ENCODE assay signal across 8 mouse cellular contexts in genomic region chr8:123317781-123318466, GRCm38 (mm10). TPM values are rescaled to one million over a fixed set of nuclear protein-coding genes. Genes with fewer than 3 reads are reported as not detected.
DNase-seq lines count a peak whose midpoint lies in the region; ATAC-seq and TF ChIP-seq lines count a peak whose summit lies in the region.

No protein-coding gene starts in this region.

- peak overlapping the region; percentile 83 for H3K4me2 ChIP-seq in liver, embryonic 12.5 days
- H3K4me2 ChIP-seq in stomach, postnatal 0 days (replicated peaks; ENCODE audit: low read depth): peak overlapping the region; percentile 92

- TF ChIP-seq EP300 in stomach, postnatal 0 days (optimal IDR thresholded peaks at IDR 0.05): no peak

- WGBS in liver, embryonic 12.5 days (ENCODE audit: insufficient replicate concordance): 3% methylated on average over 21 of the region's 21 CpGs
- WGBS in stomach, postnatal 0 days: 4% methylated on average over 21 of the region's 21 CpGs

- peak overlapping the region; percentile 84 for H3K9ac ChIP-seq in liver, embryonic 12.5 days
- peak overlapping the region; percentile 60 for H3K9ac ChIP-seq in stomach, postnatal 0 days (ENCODE audit: low read length)

- peak; percentile 28 for DNase-seq in embryo, embryonic 9.5 days (ENCODE audit: extremely low spot score)
- DNase-seq in embryo, embryonic 11 days: no peak
- DNase-seq in urinary bladder, postnatal 14 days (ENCODE audit: low spot score): peak; percentile 16
- DNase-seq in urinary bladder, postnatal 4 days (ENCODE audit: low spot score in 2 of 2): no peak
- no peak for DNase-seq in stomach, postnatal 0 days (ENCODE audit: low spot score)
- no peak for DNase-seq in testis, postnatal 10 days (ENCODE audit: low spot score)
- DNase-seq in urinary bladder, postnatal 36 days (ENCODE audit: low spot score in 2 of 2): no peak

- H3K9me3 ChIP-seq in liver, embryonic 12.5 days (replicated peaks): no peaks in the 10 kb centered on the region
- no peaks in the 10 kb centered on the region for H3K9me3 ChIP-seq in stomach, postnatal 0 days (ENCODE audit: control insufficient read depth, low read length)

- no peak for TF ChIP-seq CTCF in stomach, postnatal 0 days (IDR thresholded peaks at IDR 0.05; ENCODE audit: low read depth)

- H3K4me3 ChIP-seq in liver, embryonic 12.5 days: peak overlapping the region; percentile 78
- H3K4me3 ChIP-seq in stomach, postnatal 0 days (ENCODE audit: low read depth, low read length): peak overlapping the region; percentile 55

- H3K4me1 ChIP-seq in liver, embryonic 12.5 days: peaks cover 24% of the 10 kb centered on the region
- H3K4me1 ChIP-seq in stomach, postnatal 0 days (replicated peaks; ENCODE audit: control insufficient read depth, insufficient read depth): 0 out of 2 replicates have a peak, but pooled peaks cover 3% of the 10 kb centered on the region

- peak; percentile 87 for ATAC-seq in liver, embryonic 12.5 days
- peak; percentile 72 for ATAC-seq in stomach, postnatal 0 days (ENCODE audit: low FRiP score, low TSS enrichment)

- H3K36me3 ChIP-seq in liver, embryonic 12.5 days: peaks cover 21% of the 10 kb centered on the region
- H3K36me3 ChIP-seq in stomach, postnatal 0 days (ENCODE audit: control insufficient read depth, insufficient read depth, low read length): no peaks in the 10 kb centered on the region

- H3K27me3 ChIP-seq in liver, embryonic 12.5 days (replicated peaks): peaks cover 7% of the 10 kb centered on the region
- no peaks in the 10 kb centered on the region for H3K27me3 ChIP-seq in stomach, postnatal 0 days (ENCODE audit: control insufficient read depth, insufficient read depth, low read length)

- H3K27ac ChIP-seq in liver, embryonic 12.5 days: peak overlapping the region; percentile 77
- no peak overlapping the region for H3K27ac ChIP-seq in stomach, postnatal 0 days (replicated peaks)

RNA-seq across cellular contexts. Expression of gene Fanca, which starts 0.5 kb away (rescaled TPM):
- 27.4 and 32.2 TPM in 2 replicates for polyA plus RNA-seq in liver, embryonic 12.5 days (2016; fragmentation: Nextera tagmentation; extraction: Ambion mirVana)
- polyA plus RNA-seq in stomach, postnatal 0 days (2015; fragmentation: Nextera tagmentation; extraction: Ambion mirVana): 5.3 and 5.7 TPM in 2 replicates

RNA-seq across cellular contexts. Expression of gene Spire2, which starts 14.6 kb away (rescaled TPM):
- 4.6 TPM in 2 replicates for polyA plus RNA-seq in liver, embryonic 12.5 days (2016; fragmentation: Nextera tagmentation; extraction: Ambion mirVana)
- polyA plus RNA-seq in stomach, postnatal 0 days (2015; fragmentation: Nextera tagmentation; extraction: Ambion mirVana): 12.4 and 13.1 TPM in 2 replicates

RNA-seq across cellular contexts. Expression of gene Tcf25, which starts 55.6 kb away (rescaled TPM):
- 79.2 and 94.3 TPM in 2 replicates for polyA plus RNA-seq in liver, embryonic 12.5 days (2016; fragmentation: Nextera tagmentation; extraction: Ambion mirVana)
- polyA plus RNA-seq in stomach, postnatal 0 days (2015; fragmentation: Nextera tagmentation; extraction: Ambion mirVana): 133 and 146 TPM in 2 replicates

Comparison
In these comparisons a context has a peak if more than half of its experiments do, and no peak if none do; other contexts are left out.
1. DNase-seq: peak in embryo, embryonic 9.5 days (single experiment) and urinary bladder, postnatal 14 days (single experiment); none in embryo, embryonic 11 days (single experiment), urinary bladder, postnatal 4 days (0 of 2), stomach, postnatal 0 days (single experiment), testis, postnatal 10 days (single experiment) and urinary bladder, postnatal 36 days (0 of 2).